Mouse (Mus musculus) brain, embryonic 14.5 days (tissue): ENCODE data around the gene Zfp1.

Experiments
- CTCF ChIP-seq: fragments of 200-500 bp; IDR thresholded peaks from 2 replicates; pipeline ENCODE4 v1.5.1; 2012; ENCODE audit warnings: inconsistent platforms, mild to moderate bottlenecking, moderate library complexity, borderline replicate concordance; ENCODE audit not compliant: insufficient read depth, insufficient read length; ENCODE audit errors: extremely low read depth
- POLR2A ChIP-seq: fragments of 200-500 bp; IDR thresholded peaks from 2 replicates; pipeline ENCODE4 v1.6.1; 2012; ENCODE audit warnings: mild to moderate bottlenecking, inconsistent platforms, borderline replicate concordance; ENCODE audit not compliant: poor library complexity, insufficient read depth, insufficient read length, severe bottlenecking; ENCODE audit errors: extremely low read depth

DNA sequence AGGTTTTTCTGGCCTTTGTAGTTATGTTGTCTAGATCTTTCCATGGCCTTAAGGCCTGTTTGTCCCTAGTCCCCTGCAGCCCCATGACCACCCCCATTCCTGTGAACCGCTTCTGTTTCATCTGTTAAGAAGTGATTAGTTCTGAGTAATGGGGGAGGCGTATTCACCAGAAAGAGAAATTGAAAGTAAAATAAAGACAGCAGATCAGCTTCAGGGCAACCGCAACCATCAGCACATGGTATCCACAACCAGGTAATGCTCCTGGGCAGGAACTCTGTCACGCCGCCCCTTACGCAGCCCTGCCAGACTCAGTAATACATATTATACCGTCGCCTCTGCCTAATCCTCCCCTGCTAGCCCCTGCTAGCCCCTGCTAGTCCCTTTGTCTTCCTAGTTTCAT, 2.5 kb downstream of the Zfp1 start:
- TF ChIP-seq POLR2A, result no peak
- TF ChIP-seq CTCF, result no peak
